Comparison of ENCODE assay signal across 9 mouse cellular contexts in the genomic region with DNA sequence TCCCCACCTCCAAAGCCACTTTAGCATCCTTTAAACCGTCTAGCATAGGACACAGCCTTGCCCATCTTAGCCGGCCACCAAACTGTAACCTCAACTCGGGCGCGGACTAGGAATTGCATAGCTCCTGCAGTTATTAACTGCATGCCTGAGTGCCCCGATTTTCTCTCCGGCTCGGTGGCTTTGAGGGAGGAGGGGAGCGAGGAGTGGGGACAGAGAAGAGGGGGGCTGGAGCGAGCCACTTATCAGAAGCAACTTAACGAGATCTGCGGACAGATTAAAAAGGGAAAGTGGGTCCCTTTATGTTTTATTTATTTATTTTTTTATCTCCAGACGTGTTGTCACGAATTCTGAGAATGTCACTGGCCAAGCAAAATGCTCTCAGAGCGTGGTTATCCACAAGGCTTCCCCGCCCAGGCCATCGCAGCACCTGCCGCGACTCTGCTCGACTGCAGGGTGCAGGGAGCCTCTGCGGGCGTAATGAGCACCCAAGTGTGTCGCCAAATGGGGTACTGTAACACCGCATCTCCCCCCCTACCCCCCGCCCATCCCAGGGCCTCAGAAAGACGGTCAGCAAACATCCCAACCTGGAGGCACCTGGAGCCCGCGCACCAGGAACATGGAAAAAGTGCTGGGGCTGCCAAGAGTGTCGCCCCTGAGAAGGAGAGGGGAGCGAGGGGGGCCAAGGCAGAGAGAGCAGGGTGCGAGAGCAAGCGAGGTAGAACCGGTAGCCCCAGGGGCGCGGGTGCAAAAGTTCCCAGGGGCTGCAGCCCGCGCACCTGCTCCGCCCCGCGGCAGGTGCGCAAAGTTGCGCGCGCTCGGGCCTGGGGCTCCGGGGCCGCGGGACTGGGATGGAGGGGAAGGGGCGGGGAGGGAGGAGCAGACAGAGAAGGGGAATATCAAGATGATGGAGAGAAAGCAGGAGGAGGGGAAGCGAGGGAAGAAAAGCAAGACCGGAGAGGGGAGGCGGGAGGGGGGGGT. TPM values are rescaled to one million over a fixed set of nuclear protein-coding genes. Genes with fewer than 3 reads are reported as not detected.
A peak's percentile ranks its signal among the peaks of the same experiment; 100 is the strongest.
DNase-seq lines count a peak whose midpoint lies in the region; ATAC-seq and TF ChIP-seq lines count a peak whose summit lies in the region.
"Had no signal": no experiment of that assay in that cellular context is flagged by ENCODE, and none has a peak within 500 bp of the region (broad histone marks: within the 10 kb centered on the region; RNA-seq: fewer than 3 reads in every experiment).

No protein-coding gene starts in this region.

- H3K4me1 ChIP-seq in heart, embryonic 11.5 days (ENCODE audit: control insufficient read depth, insufficient read depth, low read length) = peaks cover 30% of the 10 kb centered on the region
- H3K4me1 ChIP-seq in ES-Bruce4 (ENCODE audit: control insufficient read depth, insufficient read depth, low read length) = no peaks in the 10 kb centered on the region
- peaks cover 6% of the 10 kb centered on the region for H3K4me1 ChIP-seq in embryonic facial prominence, embryonic 11.5 days (ENCODE audit: control insufficient read depth, insufficient read depth, low read length)
- H3K4me1 ChIP-seq in limb, embryonic 10.5 days = peaks cover 44% of the 10 kb centered on the region
- peaks cover 27% of the 10 kb centered on the region for H3K4me1 ChIP-seq in olfactory bulb, adult 2 months (ENCODE audit: control insufficient read depth, insufficient read depth, low read length)

- no peak for TF ChIP-seq CTCF in ES-Bruce4 (IDR thresholded peaks at IDR 0.05; ENCODE audit: low read depth, low read length)
- no peak for TF ChIP-seq CTCF in olfactory bulb, adult 2 months (IDR thresholded peaks at IDR 0.05; ENCODE audit: insufficient read depth, low read depth, low read length)

- no peak for TF ChIP-seq POLR2A in ES-Bruce4 (IDR thresholded peaks at IDR 0.05; ENCODE audit: insufficient read depth, low read length)
- 0 out of 2 replicates have a peak, but pooled peaks have one; percentile 12 for TF ChIP-seq POLR2A in olfactory bulb, adult 2 months (IDR thresholded peaks at IDR 0.05; ENCODE audit: insufficient read depth, low read depth, low read length)

- DNase-seq in heart, postnatal 25 days (ENCODE audit: low spot score) = no peak
- peak; percentile 50 for DNase-seq in embryonic facial prominence, embryonic 11.5 days (ENCODE audit: low spot score)
- peak; percentile 63 for DNase-seq in limb, embryonic 10.5 days (ENCODE audit: low spot score)
- no peak for DNase-seq in gastrocnemius, postnatal 36 days

- H3K27ac ChIP-seq in heart, embryonic 11.5 days (ENCODE audit: low read depth, low read length) = no peak overlapping the region
- no peak overlapping the region for H3K27ac ChIP-seq in ES-Bruce4 (ENCODE audit: insufficient read depth, low read length)
- H3K27ac ChIP-seq in embryonic facial prominence, embryonic 11.5 days (replicated peaks; ENCODE audit: low read depth, low read length) = no peak overlapping the region
- H3K27ac ChIP-seq in limb, embryonic 10.5 days = peak overlapping the region; percentile 87
- H3K27ac ChIP-seq in olfactory bulb, adult 2 months (ENCODE audit: insufficient read depth, low read depth, low read length) = no peak overlapping the region

- H3K36me3 ChIP-seq in heart, embryonic 11.5 days (ENCODE audit: control insufficient read depth, insufficient read depth, low read length) = no peaks in the 10 kb centered on the region
- H3K36me3 ChIP-seq in ES-Bruce4 (ENCODE audit: control insufficient read depth, insufficient read depth, low read length, poor library complexity, severe bottlenecking) = no peaks in the 10 kb centered on the region
- no peaks in the 10 kb centered on the region for H3K36me3 ChIP-seq in embryonic facial prominence, embryonic 11.5 days (replicated peaks; ENCODE audit: control insufficient read depth, insufficient read depth, low read depth, low read length)
- no peaks in the 10 kb centered on the region for H3K36me3 ChIP-seq in limb, embryonic 10.5 days

- intact Hi-C loops in heart, postnatal 25 days (cut with DNase I) = no loop called here
- intact Hi-C loops in gastrocnemius, postnatal 36 days (cut with DNase I) = no loop called here

- 2% methylated on average over 52 of the region's 52 CpGs for WGBS in heart, embryonic 11.5 days (ENCODE audit: insufficient replicate concordance)
- under 1% methylated on average over 51 of the region's 52 CpGs for WGBS in embryonic facial prominence, embryonic 11.5 days
- WGBS in limb, embryonic 10.5 days = 1% methylated on average over 52 of the region's 52 CpGs
- 2% methylated on average over 51 of the region's 52 CpGs for WGBS in olfactory bulb, adult 2 months

- peak overlapping the region; percentile 90 for H3K4me2 ChIP-seq in heart, embryonic 11.5 days
- peak overlapping the region; percentile 75 for H3K4me2 ChIP-seq in embryonic facial prominence, embryonic 11.5 days (ENCODE audit: low read depth, low read length)

- H3K27me3 ChIP-seq in heart, embryonic 11.5 days (ENCODE audit: control insufficient read depth, insufficient read depth, low read length) = peaks cover 46% of the 10 kb centered on the region
- H3K27me3 ChIP-seq in ES-Bruce4 (ENCODE audit: control insufficient read depth, insufficient read depth, low read length, poor library complexity, severe bottlenecking) = no peaks in the 10 kb centered on the region
- peaks cover 29% of the 10 kb centered on the region for H3K27me3 ChIP-seq in embryonic facial prominence, embryonic 11.5 days (ENCODE audit: control insufficient read depth, insufficient read depth, low read length)
- H3K27me3 ChIP-seq in limb, embryonic 10.5 days (ENCODE audit: low read depth, poor library complexity, severe bottlenecking) = peaks cover 95% of the 10 kb centered on the region

- peak overlapping the region; percentile 88 for H3K9ac ChIP-seq in heart, embryonic 11.5 days (ENCODE audit: low read depth, low read length)
- H3K9ac ChIP-seq in ES-Bruce4 (ENCODE audit: low read depth, poor library complexity, severe bottlenecking) = peak overlapping the region; percentile 77
- H3K9ac ChIP-seq in embryonic facial prominence, embryonic 11.5 days (replicated peaks; ENCODE audit: low read length) = peak overlapping the region; percentile 79; the same call in 1 of the 2 replicates

- no peaks in the 10 kb centered on the region for H3K9me3 ChIP-seq in heart, embryonic 11.5 days (replicated peaks; ENCODE audit: control insufficient read depth, low read length)
- H3K9me3 ChIP-seq in ES-Bruce4 (replicated peaks; ENCODE audit: control insufficient read depth, insufficient read depth, low read length, poor library complexity, severe bottlenecking) = no peaks in the 10 kb centered on the region
- H3K9me3 ChIP-seq in embryonic facial prominence, embryonic 11.5 days (replicated peaks; ENCODE audit: control insufficient read depth, low read length) = no peaks in the 10 kb centered on the region
- no peaks in the 10 kb centered on the region for H3K9me3 ChIP-seq in limb, embryonic 10.5 days (replicated peaks)

- ATAC-seq in heart, embryonic 11.5 days (replicated peaks; ENCODE audit: insufficient number of reproducible peaks, low FRiP score, low TSS enrichment) = no peak
- no peak for ATAC-seq in embryonic facial prominence, embryonic 11.5 days (replicated peaks; ENCODE audit: insufficient number of reproducible peaks, low FRiP score, low TSS enrichment, low read depth)
- ATAC-seq in monocyte, adult 5-6 weeks (replicated peaks; ENCODE audit: insufficient number of reproducible peaks, low FRiP score, low TSS enrichment, poor library complexity, severe bottlenecking) = no peak

- peak overlapping the region; percentile 81 for H3K4me3 ChIP-seq in heart, embryonic 11.5 days (ENCODE audit: low read depth, low read length)
- H3K4me3 ChIP-seq in ES-Bruce4 (ENCODE audit: low read depth, low read length) = peak overlapping the region; percentile 75
- H3K4me3 ChIP-seq in embryonic facial prominence, embryonic 11.5 days (ENCODE audit: low read depth, low read length) = peak overlapping the region; percentile 78
- H3K4me3 ChIP-seq in limb, embryonic 10.5 days = peak overlapping the region; percentile 75
- H3K4me3 ChIP-seq in olfactory bulb, adult 2 months (ENCODE audit: insufficient read depth, low read depth, low read length) = peak overlapping the region; percentile 90

- TF ChIP-seq EP300 in ES-Bruce4 (IDR thresholded peaks at IDR 0.05; ENCODE audit: insufficient read depth, low read depth, low read length) = no peak

RNA-seq across cellular contexts. Expression of gene Cux2, which starts 0.9 kb away (rescaled TPM):
- polyA plus RNA-seq in heart, embryonic 11.5 days (2014; fragmentation: Nextera tagmentation; extraction: Ambion mirVana) = 4.7 and 7.1 TPM in 2 replicates
- total RNA-seq in heart, postnatal 25 days (2021) = 10 to 100 TPM; 23.7 to 29.0 TPM
- polyA plus RNA-seq in ES-Bruce4 (2011; ENCODE audit: insufficient read depth, insufficient read length, low read depth, missing spikeins) = 2.9 and 3.6 TPM in 2 replicates
- polyA plus RNA-seq in embryonic facial prominence, embryonic 11.5 days (2014; fragmentation: Nextera tagmentation; extraction: Ambion mirVana) = 4.5 and 6.2 TPM in 2 replicates
- polyA plus RNA-seq in limb, embryonic 10.5 days (2016; fragmentation: Nextera tagmentation; extraction: Ambion mirVana) = 2.9 and 4.4 TPM in 2 replicates
- not detected in 2 replicates for polyA plus RNA-seq in olfactory bulb, adult 2 months (2012; ENCODE audit: insufficient read depth, insufficient read length, low replicate concordance, missing spikeins)
- not detected in 3 replicates for total RNA-seq in monocyte, adult 5-6 weeks (2017)
- total RNA-seq in gastrocnemius, postnatal 36 days (2021) = 1 to 10 TPM; 1.9 to 2.3 TPM
- total RNA-seq: hematopoietic stem cell, adult 5-6 weeks had no signal

RNA-seq across cellular contexts. Expression of gene Myl2, which starts 51.8 kb away (rescaled TPM):
- polyA plus RNA-seq in heart, embryonic 11.5 days (2014; fragmentation: Nextera tagmentation; extraction: Ambion mirVana) = 6,790 and 6,847 TPM in 2 replicates
- total RNA-seq in heart, postnatal 25 days (2021) = over 10,000 TPM; 18,094 to 20,102 TPM
- not detected in 2 replicates for polyA plus RNA-seq in ES-Bruce4 (2011; ENCODE audit: insufficient read depth, insufficient read length, low read depth, missing spikeins)
- 14.5 and 37.6 TPM in 2 replicates for polyA plus RNA-seq in embryonic facial prominence, embryonic 11.5 days (2014; fragmentation: Nextera tagmentation; extraction: Ambion mirVana)
- polyA plus RNA-seq in limb, embryonic 10.5 days (2016; fragmentation: Nextera tagmentation; extraction: Ambion mirVana) = 3.1 TPM in 2 replicates
- polyA plus RNA-seq in olfactory bulb, adult 2 months (2012; ENCODE audit: insufficient read depth, insufficient read length, low replicate concordance, missing spikeins) = not detected in 2 replicates
- not detected in 3 replicates for total RNA-seq in monocyte, adult 5-6 weeks (2017)
- total RNA-seq in gastrocnemius, postnatal 36 days (2021) = 1,000 to 10,000 TPM in 1 of 2 experiments, 100 to 1,000 TPM in 1; 404 to 1,700 TPM
- total RNA-seq: hematopoietic stem cell, adult 5-6 weeks had no signal

Comparison
In these comparisons a context has a peak if more than half of its experiments do, and no peak if none do; other contexts are left out.
1. DNase-seq: peak in embryonic facial prominence, embryonic 11.5 days (single experiment) and limb, embryonic 10.5 days (single experiment); none in heart, postnatal 25 days (single experiment) and gastrocnemius, postnatal 36 days (0 of 2).
2. RNA of gene Myl2, which starts 51.8 kb away (polyA plus RNA-seq): 6,790 to 6,847 TPM in heart, embryonic 11.5 days; 14.5 to 37.6 TPM in embryonic facial prominence, embryonic 11.5 days, 3.1 TPM in limb, embryonic 10.5 days, not detected in ES-Bruce4 and not detected in olfactory bulb, adult 2 months; every median in the first group is over 100 times any median in the second.
3. Peak in every context shown above with its lines, with median percentiles within 50 percentile points of each other: H3K4me3 ChIP-seq and H3K9ac ChIP-seq.